Mouse (Mus musculus) 416B (cell line): ENCODE measurements at regions not wholly inside any gene's neighbourhood (a gene's known extent, or its start where the extent isn't known, plus 50 kb on each side); places are given as distances from the start of the nearest gene placed in this dataset.

ENCODE experiments used
- DNase-seq: peaks from one replicate; pipeline ENCODE4 v3.0.0; 2011; ENCODE audit warnings: low read depth

DNA sequence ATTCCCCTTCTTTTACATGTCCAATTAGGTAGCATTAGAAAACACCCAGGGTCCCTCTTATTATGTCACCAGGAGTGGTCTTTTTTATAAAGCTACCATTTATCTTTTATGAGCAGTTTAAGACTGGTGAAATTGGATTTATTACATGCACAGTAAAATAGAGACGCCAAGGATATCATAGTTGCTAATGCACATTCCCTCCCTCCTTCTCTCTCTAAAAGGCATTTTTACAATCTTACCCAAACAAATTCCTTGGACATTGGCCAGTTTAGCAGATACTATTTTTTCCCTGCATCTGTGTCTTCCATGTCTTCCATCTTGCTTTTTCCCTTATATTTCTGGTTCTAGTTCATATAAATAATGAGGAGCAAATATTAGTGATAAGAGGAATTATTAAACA, 186.7 kb upstream of the Robo2 start:
- DNase-seq = no peak

DNA sequence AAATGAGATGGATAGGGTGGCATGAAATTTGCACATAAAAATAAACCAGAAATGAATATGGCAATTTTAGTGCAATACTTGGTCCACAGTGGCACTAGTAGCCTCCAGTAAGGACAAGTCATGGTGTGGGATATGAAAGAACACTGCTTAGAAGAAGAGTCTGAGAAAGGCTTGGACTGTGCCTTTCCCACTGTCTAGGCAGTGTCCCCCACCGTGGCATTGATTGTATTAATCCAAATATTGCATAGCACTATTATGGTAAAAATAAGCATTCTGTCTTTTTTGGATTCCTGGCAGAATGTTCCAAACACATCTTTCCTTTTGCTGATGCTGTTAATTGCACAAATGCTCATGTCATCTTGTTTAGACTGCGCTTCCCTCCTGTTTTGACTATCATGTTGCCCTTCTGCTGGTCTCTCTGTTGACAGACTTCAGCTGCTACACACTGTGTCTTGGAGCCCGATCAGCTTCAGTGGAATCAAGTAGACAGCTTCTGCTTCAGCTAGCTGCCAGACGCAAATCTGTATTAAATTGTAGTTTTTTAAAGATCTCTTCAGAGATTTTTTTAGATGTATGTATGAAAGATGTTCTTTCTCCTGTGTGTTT, 186.2 kb upstream of the Robo2 start:
- DNase-seq = no peak

DNA sequence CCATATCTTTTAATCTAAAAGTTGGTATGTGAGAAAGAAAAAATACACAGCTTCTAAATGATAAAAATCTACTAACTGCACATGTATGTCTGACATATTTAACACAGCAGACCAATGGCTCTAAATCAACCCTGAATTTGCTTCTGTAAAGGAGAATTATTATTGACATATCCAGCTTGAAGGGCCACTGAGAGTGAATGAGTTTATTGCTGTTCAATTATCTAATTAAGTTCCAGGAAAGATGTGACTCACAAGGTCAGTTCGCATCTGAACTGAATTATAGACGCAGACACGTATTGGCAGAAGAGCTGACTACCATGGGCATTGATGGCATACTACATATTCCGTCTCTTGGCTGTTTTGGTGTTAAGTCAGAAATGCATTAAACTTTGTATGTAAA, 180.3 kb upstream of the Robo2 start:
- DNase-seq = no peak

DNA sequence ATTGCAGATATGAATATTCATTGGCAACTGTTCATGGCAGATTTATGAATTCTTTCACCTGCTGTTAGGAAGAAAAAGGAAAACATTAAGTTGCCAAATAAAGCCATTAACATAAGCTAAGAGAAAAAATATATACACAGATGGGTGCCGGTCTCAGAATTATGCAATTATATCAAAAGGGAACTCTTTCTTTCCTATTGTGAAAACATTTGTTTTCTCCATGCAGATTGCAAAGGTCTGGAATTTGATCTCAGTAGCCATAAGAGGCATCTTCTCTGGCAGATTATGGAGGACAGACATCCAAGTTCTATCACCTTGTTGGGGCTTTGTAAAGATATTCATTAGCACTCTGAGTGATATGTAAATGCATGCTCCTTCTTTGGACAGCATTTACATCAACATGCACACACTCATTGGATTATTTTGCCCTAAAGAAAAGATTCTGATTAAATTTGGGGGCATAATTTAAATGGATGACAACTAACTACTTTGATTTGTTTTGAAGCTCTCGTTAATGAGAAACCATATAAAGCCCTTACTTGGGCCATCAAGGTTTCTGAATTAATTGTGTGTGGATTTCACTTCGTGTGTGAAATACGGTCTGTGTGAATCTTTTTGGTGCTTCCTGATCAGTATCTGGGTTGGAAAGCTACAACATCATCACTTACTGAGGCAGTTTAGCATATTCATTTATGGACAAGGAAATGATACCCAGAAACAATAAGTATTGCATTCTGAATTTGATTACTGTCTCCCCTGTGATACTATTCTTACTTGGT, 171.2 kb upstream of the Robo2 start:
- DNase-seq = no peak

DNA sequence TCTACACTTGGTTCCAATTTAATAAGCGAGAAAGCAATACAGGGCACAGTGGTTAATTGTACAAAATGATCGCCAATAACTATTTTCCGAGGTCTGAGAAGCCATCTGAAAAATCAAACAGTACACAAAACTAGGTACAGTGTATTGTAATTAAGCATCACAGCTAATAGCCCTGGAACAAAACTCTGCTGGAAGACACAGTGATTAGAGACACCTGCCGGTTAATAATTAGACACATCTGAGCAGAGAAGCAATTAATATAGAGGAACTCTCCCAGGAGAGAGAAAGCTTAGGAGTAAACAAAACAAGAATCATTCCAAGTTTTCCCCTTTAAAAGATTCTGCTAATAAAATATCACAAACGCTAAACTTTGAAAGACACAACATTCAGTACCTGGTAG, 136.7 kb upstream of the Robo2 start:
- no peak for DNase-seq

DNA sequence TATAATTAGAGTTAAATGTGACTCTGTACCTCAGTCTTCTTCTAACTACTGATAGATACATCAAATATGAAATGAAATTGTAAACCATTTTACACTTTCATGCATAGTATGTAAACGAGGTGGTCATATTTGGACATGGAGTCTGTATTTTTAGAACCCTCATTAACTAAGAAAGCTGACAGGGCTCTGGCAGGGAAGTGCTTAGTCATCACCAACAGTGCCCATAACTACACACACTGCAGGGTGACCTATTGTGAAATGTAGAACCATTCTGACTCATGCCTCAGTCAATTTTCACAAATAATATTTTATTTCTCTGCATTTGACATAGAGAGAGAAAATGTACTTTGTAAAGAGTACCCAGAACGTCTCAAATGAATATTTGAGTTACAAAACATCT, 118.9 kb upstream of the Robo2 start:
- DNase-seq = peak; percentile 91

DNA sequence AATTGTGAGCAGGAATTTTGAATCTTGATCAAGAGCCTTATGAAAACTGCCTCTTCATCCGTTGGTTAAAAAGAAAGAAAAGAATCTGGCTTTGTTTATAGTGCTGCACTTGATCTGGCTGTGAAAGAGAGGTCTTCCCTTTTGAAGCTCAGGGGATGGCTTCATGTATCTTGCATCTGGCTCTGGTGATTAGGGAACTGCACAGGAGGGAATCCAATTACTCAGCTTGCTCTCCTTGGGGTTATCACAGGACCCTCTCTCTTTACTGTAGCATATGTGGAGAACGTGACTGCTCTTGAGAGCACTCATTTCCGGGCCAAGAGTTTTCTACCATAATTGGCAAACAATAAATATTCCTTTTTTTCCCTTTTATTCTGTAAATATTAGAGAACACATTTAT, 116.6 kb upstream of the Robo2 start:
- DNase-seq = no peak

DNA sequence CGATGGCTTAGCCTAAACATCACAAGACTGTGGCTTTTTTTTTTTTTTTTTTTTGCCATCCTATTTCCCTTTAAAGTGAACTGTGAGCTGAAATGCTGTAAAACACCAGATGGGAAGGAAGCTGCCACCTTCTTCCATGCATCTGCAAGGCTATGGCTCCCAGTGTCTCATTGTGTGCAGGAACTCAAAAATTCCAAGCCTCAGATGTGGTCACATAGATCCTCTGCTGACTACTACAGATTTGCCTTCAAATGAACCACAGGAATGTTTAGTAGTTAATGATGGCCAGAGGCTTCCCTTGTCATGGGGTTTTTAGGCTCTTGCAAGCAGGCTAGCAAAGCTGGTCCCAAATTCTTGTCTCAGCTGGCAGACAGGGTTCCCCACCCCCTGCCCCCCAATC, 114.9 kb upstream of the Robo2 start:
- DNase-seq = no peak

DNA sequence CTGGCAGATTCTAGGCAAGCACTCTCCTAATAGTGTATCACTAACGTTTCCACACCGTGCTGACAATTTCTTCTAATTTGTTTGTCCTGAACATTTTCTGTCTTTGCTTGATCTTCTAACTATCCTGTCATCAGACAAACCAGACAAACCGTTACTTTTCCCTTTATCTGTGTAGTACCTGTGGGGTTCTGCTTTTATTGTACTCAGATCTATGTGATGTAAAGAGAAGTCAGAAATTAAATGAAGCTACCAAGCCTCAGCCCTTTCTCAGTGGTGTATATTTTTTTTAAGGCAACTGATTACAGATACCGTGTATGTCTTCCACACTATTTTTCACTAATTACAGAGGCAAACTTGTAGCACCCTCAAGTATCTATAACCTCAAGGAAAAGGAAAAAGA, 108.9 kb upstream of the Robo2 start:
- DNase-seq = no peak

DNA sequence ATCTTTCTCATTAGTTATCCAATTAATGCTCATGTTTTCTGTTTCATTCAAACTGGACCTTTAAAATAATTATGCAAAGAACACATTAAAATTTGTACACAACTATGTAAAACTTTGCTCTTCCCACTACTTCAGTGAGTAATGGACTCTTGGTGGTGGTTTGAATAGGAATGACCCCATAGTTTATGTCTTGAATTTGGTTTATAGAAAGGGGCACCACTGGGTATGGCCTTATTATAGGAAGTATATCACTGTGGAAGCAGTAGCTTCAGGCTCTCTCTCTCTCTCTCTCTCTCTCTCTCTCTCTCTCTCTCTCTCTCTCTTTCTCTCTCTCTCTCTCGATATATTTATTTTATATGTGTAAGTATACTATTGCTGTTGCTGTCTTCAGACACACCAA, 106.3 kb upstream of the Robo2 start:
- DNase-seq = no peak

DNA sequence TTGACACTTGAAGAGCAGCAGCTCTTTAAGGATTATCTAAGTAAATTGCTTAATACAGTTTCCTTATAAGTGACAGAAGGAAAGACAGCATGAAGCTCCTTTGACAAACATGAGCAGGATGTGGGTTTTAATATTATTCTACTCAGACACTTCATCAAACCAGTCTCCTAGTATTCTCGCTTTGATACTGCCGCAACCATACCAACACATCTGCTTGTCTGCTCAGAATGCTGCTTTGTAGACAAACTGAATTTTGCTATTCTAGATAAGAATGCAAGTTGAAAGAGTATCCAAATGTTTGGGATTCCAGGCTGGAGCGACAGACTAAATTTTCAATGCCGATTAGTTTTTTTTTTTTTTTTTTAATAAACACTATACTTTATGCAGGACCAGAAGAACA, 105.7 kb upstream of the Robo2 start:
- DNase-seq = peak; percentile 25

DNA sequence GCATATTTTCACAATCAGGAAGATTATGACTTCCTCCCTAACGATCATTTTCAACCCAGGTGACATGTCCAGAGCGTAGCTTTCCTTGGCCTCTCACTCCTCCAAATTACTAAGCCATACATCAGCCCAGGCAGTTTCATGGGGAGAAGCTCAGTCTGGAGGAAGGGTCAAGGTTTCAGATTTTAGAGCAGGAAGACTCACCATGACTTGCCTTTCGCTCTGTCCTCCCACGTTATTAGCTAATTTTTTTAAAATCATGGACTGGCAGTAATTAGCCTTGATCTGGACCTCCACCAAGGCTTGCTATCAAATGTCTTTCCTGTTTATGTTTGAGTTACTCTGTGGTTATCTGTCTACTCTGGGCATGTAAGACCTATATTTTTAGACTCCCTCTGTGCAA, 102.9 kb upstream of the Robo2 start:
- peak; percentile 52 for DNase-seq

DNA sequence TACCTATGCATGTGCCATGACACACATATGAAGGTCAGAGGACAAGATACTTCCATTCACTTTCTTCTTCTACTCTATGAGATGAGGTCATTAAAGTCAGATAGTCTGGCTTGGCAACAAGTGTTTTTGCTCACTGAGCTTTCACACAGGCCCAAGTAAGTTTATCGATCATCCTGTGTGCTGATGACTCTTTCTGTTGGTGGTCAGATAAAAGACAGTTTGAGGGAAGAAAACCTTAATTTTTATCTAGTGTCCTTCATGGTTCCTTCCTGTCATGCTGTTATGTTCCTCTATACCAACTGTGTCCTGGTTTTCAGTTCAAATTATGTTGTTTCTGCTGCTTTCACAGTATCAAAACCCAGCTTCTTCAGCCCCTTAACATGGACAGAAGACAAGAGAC, 98.8 kb upstream of the Robo2 start:
- DNase-seq = peak; percentile 82

DNA sequence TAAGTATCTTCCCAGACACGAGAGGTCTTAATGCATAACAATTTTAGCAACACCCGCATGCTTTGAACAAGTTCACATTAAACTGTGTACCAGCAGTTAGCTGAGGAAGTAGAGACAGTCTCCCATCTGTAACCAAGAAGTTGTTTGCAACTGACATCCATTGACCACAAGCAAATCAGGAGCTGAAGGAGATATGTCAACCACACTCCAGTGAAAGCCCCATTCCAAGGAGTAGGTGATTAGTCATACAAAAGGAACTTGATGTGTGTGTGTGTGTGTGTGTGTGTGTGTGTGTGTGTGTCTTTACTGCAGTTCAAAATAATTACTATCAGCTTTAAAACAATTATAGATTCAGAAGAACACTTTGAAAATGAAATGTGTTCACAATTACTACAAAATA, 97.9 kb upstream of the Robo2 start:
- peak; percentile 93 for DNase-seq

DNA sequence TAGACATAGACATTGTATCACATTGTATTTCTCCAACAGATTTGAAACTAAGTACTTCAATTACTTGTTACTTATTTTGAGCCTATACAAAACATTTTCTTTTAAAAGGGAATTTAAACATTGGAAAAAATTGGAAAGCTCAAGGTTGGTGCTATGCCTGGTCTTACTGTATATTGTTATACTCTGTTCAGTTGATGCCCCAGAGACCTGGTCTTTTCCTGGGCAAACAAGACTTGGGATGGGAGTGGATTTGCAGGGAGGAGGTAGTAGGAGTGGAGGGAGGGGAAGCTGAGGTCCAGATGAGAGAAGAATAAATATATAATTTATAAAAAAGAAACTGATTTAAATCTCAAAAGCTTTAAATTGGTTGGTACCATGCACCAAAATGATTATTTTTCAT, 95.1 kb upstream of the Robo2 start:
- no peak for DNase-seq

DNA sequence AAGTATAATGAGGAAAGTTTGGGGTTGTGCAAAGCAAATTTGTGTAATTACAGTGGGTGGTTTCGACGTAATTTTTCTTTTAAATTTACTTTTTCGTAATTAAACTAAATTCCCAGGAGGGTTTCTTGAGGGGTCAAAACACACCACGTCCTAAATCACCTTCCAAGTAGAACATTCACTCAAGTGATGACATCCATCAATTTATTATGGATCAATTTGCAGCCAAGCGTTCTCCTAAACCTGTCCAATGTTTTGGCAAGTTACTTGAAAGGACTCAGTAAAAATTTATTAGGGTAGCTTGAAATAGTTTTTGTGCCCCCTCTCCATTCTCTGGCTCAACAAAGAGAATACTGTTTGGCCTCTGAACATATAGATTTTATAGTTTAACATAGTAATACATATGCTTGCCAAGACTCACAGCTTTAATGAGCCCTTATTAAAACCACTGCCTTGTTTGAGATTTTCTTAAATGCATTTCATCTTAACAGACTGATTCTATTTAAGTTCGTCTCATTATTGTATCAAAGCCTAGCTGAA, 94.6 kb upstream of the Robo2 start:
- no peak for DNase-seq

DNA sequence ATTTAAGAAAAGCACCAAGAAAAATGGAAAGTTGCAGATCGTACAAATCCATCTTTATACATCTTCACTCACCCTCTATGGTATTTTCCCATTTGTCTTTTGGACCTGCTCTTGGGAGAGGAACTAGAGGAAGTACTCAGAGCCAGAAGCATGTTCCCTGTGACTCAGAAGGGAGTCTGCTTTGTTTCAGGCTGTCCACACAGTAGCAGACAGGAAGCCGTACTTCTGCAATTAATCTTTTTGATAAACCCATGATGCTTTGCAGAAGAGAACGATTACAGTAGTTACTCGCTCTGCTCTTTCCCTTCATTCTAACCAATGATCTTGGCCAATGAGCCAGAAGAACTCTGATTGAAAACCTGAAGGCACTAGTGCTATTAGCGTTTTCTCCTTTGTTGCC, 92.8 kb upstream of the Robo2 start:
- peak; percentile 66 for DNase-seq

DNA sequence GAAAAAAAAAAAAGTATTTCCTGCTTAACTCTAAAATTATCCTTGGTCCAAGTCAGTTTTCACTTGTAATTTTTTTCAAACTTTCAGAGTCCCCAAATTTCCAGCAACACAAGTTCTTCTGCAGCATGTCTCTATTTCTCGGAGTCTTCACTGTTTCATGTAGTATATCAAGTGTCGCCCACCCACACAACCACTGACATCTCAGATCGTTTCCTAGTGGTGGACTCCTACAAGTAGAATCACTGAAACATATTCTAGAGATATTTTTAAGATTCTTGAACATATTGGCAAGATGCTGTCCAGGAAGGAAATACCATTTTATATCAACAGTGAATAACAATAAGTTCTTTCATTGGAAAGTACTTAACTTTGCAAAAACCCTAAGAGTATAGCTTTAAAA, 89.1 kb upstream of the Robo2 start:
- no peak for DNase-seq

DNA sequence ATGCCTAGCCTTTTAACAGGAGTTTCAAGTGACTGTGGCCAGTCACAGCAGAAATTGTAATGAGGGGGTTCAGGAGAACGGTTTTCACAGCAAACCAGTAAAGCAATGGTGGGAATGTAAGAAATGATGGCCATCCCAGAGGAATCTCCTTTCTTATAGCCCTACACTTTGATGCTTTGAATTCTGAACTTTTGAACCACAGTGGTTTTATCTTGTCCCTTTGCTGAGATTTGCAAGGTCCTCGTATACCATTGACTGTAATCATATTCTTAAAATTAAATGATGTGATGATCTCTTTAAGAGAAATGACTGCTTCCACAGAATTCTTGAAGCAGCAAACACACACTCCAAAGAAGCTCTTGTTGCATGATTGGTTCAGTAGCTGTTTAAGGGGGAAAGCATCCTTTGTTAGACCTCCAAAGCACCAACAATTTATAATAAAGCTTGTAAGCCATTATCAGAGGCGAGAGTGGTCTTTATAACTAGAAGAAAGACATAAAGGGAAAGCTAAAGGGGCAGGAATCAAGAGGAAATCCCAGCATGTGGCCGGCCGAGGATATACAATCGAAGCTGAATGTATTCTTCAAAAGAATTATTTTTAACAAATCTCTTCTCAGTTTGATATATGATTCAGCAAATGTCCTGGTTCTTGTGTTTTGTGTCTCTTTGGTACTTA, 56.3 kb upstream of the Robo2 start:
- DNase-seq = no peak

DNA sequence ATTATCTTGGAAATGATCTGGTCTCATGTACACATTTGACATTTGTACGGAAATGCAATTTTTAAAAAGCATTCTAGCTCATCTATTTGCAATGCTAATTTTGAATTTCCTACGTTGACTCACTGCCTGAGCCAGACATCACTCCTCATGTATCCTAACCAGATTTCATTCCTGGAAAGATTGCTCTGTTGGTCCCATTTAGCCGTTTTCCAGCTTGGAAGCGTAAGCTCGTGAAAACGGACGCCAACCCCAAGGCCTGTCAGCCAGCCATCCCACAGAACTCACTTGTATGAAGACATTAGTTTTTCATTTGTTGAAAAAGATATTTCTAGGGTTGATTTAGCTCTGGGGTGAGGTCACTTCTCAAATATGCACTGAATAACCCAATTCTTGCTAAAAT, 55.5 kb upstream of the Robo2 start:
- no peak for DNase-seq

DNA sequence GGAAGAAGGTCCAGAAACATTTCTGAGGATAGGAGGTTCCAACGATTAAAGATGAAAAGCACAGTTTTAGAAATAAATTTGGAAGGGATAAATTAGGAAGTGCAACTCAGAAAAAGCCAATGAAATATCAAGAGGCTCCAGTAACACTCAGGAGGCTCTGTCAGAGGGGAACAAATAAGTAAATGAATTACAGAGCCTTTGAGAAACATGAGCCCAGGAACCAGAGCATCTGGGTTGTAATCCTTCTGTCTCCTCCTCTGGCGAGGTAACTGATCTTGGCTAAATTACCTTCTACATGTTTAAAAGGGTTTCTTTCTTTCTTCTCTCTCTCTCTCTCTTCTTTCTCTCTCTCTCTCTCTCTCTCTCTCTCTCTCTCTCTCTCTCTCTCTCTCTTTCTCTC, 53.2 kb upstream of the Robo2 start:
- no peak for DNase-seq

DNA sequence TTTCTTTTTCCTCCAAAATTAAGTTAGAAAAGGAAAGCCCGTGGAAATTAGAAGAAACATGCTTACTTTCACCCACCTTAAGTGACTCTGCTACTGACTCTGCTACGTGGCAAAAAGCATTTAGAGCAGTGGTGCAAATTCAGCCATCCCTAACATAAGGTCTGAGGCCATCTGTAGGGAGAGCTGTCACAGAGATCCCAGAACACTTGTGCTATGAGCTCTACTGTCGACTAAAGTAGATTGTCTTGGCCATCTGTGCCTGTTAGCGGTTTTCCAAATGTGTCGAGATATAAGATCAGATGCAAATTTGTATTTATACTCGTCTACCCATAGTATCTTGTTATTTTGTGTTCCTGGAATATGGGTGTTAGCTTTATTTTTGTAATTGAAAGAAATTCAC, 52.7 kb upstream of the Robo2 start:
- DNase-seq = no peak

DNA sequence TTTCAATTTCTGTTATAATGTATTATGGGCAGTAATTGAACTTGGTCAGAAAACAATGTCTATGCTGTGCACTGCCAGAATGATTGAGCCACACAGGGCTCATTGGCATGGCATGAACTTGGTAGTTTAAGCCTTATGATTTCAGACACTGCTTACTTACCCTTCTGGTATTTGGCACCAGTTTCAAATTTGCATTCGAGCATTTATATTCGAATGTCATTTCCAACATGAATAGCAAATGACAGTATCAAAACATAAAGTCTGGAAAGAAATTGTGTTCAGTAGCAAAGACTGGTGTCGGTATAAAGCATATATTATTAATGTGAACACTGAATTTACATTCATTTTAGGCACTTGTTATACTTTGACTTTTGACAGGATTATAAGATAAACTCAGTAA, 50.8 kb upstream of the Robo2 start:
- DNase-seq = no peak
